Mouse (Mus musculus) granulocyte monocyte progenitor cell, adult 5-6 weeks (primary cell): ENCODE results near the gene Ksr2. TPM values are rescaled to one million over a fixed set of nuclear protein-coding genes. Genes with fewer than 3 reads are reported as not detected.

ENCODE experiments used
- ATAC-seq: replicated peaks from 2 replicates; pipeline ENCODE4 v1.8.0; 2016; ENCODE audit warnings: mild to moderate bottlenecking, moderate TSS enrichment, inconsistent platforms; ENCODE audit not compliant: poor library complexity, severe bottlenecking
- total RNA-seq, 2 experiments: library from RNA; stranded (forward) in 1 of 2; stranded (reverse) in 1 of 2; fragments of 200-712, 200-1000 nt in 1 of 2; fragments of >200 nt in 1 of 2; fragmentation: Nextera tagmentation in 1 of 2; gene quantifications; 2 replicates each; pipeline ENCODE4 v1.2.3; 2014 to 2017

Gene Ksr2
- total RNA-seq, 2 experiments from 2014 or later, result 0.21 to 2.0 TPM

GRCm38 (mm10) chr5:117727138-117727537, 313.3 kb downstream of the Ksr2 start:
- ATAC-seq, result no peak

DNA sequence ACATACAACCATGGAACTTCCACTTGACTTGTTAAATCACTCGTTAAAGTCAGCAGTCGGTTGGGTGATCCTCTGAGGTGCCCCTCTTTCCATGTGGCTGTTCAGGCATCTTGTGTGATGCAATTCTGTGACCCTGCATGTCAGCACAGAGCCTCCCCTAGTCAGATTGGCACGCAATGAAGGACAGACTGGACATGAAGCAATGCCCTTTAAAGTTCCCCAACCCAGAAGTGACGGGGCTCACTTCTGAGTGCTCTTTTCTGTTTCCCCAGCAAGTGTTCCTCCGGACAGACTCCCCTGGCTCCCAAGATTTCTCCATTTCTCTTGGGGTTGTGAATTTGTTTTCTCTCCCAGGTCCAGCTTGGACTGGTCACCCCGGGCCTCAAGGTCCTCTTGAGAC, 317.5 kb downstream of the Ksr2 start:
- ATAC-seq, result no peak

DNA sequence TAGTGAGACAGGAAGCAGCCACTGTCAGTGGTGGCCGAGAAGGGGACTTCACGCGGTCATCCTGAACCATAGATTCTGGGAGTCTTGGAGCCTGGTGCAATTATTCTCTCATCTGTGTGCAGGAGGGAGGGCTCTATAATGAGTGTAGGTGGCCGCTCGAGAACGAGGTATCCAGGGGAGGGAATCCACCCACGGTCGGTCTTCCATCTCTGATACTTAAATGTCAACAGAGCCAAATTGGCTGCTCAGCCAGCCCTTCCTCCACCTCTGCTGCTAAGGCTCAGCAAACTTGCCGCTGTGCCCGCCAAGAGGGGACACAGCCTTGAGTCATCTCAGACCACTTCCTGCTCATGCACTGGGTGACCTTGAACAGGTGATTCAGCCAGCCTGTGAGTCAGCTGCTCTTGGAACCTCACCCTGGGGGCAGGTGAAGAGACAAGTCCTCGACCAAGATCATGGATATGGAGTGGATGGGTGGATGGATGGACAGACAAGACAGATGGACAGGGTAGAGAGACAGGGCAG, 330.9 kb downstream of the Ksr2 start:
- no peak for ATAC-seq

DNA sequence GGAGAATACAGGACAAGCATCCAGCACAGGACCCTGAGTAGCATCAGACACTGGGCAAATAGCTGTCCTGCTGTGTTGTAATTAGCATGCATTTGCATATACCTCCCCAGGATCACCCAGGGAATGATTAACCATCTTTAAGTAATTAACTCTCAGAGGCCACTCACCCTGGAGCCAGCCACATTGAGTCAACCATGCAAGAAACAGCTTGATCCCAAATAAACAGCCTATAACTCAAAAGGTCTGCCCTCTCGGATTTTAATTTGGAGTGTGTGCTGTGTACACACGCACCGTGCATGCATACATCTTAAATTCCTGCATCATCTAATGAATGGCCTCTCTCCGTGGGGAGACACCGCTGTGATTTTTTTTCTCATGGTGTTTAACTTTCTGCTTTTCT, 335.6 kb downstream of the Ksr2 start:
- ATAC-seq, result no peak

GRCm38 (mm10) chr5:117757696-117758482, 344.1 kb downstream of the Ksr2 start:
- no peak for ATAC-seq

DNA sequence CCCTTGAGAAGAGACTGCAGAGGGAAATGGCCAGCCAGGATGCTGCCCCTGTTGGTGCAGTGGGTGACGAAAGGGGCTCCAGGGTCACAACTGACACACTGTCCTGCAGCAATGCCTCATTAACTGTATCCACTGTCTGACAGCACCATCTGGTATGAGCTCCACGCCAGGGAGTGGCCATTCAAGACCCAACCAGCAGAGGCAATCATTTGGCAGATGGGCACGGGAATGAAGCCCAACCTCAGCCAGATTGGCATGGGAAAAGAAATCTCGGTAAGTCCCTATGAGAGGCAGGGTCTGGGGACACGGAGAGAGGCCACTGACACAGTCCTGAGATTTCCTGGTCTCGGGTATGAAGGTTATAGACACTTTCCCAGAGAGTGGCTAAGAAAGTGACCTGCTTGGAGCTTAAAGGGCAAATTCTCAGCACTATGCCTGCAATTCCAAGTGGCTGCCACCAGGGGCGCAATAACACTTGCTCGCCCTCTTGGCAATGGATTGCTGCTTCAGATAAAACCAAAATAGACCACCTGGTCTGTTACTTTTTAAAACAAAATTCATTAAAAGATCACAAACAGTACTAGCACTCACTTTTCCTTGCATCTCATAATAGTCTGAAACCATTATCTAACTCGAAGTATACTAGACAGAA, 347.5 kb downstream of the Ksr2 start:
- ATAC-seq, result no peak

DNA sequence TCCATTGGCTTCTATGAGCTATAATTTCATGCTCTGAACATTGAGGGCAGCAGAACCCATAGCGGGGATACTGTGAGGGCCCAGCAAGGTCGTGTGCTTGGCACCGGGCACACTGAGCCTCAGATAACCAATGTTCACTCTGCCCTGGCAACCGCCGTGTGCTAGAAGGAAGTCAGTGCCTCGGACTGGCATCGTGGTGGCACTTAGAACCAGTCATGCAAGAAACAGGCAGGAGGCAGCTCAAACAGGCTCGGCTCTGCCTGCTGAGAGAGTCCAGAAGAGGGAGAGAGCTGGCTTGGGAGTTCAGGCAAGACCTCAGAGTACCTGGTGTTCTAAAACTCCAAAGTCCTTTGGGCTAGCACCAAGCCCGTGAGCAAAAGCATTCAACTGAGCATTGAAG, 350.7 kb downstream of the Ksr2 start:
- ATAC-seq, result no peak

- no peak for ATAC-seq
Measured at GRCm38 (mm10) chr5:117779175-117779574, 365.4 kb downstream of the Ksr2 start.

- ATAC-seq, result no peak
Measured at GRCm38 (mm10) chr5:117780681-117781080, 366.9 kb downstream of the Ksr2 start, which contains the start of gene Nos1. Nos1 (plus strand) TSS chr5:117781032.

DNA sequence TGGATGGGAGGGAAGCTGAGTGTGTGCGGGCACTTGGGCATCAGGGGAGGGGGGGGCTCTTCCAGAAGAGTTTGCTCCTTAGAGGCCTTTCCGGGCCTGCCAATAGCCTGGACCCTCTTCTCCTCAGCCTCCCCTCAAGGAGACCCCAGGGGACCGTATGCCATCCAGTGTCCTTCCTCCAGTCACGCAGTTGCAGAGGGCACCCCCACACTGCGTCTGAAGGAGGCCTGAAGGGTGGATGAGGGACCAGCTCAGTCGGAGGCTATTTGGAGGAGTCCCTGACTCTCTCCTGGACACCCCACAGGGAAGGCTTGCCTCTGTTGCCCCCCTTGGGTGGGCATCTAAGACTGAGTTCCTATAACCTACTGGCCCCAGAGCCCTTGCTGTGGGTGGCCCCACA, 367.4 kb downstream of the Ksr2 start:
- no peak for ATAC-seq

DNA sequence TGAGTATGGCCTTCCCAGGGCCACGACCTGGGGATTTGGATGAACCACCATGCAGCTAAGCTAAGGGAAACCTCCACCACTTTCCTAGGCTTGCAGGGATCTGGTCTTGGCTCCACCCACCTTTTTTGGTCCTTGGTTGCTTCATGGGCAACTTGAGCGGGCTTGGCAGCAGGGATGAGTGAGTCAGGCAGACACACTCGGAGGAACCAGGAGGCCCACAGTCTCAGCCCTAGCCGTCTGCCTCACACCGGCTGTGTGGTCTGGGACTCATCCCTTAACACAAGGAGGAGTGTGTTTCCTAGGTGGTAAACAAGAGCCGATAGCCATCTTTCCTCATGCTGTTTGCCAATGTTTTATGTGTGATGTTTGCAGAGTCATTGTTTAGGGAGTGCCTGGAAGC, 376.3 kb downstream of the Ksr2 start:
- ATAC-seq, result no peak

- no peak for ATAC-seq
Measured at GRCm38 (mm10) chr5:117791875-117792274, 378.1 kb downstream of the Ksr2 start.

DNA sequence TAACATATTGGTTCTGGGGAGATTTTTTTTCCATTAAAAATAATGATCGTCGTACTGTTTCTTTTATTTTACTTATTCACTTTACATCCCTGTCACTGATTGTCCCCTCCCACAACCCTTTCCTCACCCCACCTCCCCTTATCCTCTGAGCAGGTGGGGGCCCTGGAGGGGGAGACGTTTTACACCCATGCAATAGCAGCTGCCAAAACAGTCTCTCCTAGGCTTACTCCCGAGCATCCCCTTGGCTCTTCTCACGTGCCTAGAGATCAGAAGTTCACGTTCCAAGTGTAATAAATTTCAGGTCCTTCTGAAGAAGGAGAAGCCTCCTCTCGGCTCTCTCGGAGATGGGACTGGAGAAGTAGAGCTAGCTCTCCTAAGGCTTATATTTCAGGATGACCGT, 387.0 kb downstream of the Ksr2 start:
- ATAC-seq, result no peak

DNA sequence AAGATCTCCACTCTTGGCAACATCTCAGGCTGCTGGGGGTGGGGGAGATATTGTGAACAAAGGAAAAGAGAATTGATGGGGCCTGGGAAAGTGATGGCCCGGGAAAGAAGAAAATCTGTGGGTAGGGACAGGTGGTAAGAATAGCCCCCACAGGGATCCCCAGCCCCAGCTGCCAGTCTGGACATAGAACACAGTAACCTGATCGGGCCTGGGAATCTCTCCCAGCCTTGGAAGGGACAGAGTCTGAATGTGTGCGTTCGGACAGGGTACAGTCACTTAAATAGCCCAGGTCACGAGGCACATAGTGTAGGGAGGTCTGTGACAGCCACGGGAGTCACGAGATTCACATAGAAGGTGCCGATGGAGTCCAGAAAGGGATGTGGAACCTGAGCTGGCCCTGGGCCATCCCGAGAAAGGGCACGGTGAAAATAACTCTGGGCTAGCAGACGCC, 388.3 kb downstream of the Ksr2 start:
- ATAC-seq, result no peak

- no peak for ATAC-seq
Measured at GRCm38 (mm10) chr5:117803551-117803950, 389.8 kb downstream of the Ksr2 start.

- no peak for ATAC-seq
Measured at GRCm38 (mm10) chr5:117810930-117811329, 397.1 kb downstream of the Ksr2 start.

DNA sequence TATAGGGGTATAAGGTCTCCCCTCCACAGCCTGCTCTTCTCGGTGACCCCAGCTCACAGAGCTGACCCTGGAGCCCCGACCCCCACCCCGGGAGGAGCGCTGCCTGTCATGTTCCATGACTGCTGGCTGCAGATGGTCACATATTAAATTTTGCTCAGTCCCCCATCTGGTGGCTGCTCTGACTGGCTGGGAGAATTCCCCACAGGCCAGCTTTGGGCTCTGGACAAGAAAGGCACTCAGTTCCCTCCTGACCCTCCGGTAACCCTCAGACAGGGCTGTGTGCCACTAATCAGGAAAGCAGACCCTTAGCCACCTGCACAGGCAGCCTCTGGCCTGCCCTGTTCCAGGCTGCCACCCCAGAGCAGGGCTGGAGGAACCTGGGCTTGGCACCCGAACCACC, 405.0 kb downstream of the Ksr2 start:
- ATAC-seq, result no peak

- no peak for ATAC-seq
Measured at GRCm38 (mm10) chr5:117820445-117820844, 406.6 kb downstream of the Ksr2 start.

DNA sequence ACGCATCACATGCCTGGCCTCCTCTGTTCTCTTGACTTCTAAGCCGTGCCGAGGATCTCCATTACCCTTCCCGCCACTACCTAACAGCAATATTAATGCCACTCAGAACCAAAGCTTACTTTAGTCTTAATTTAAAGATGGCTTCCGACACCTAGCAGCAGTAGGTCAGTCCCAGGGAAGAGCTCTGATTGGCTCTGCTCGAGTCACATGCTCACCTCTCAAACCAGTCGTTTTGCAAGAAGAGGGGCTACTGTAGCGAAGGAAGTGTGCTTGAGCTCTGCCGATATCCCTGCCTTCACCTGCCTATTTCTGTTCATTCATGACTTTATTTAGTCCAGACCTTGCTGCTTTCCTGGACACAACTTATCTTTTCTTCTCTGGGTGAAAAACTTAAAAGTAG, 410.0 kb downstream of the Ksr2 start:
- no peak for ATAC-seq

- ATAC-seq, result no peak
Measured at GRCm38 (mm10) chr5:117824486-117824885, 410.7 kb downstream of the Ksr2 start.
